Comparison of ENCODE assay signal across 8 mouse cellular contexts in genomic region chr12:75175931-75176565, GRCm38 (mm10). TPM values are rescaled to one million over a fixed set of nuclear protein-coding genes. Genes with fewer than 3 reads are reported as not detected.
DNase-seq lines count a peak whose midpoint lies in the region; ATAC-seq and TF ChIP-seq lines count a peak whose summit lies in the region.

No protein-coding gene starts in this region.

- peak; percentile 39; the same call in 1 of the 2 replicates for ATAC-seq in lung, embryonic 15.5 days (ENCODE audit: borderline replicate concordance, extremely low read depth, low FRiP score, low TSS enrichment)
- ATAC-seq in hindbrain, postnatal 0 days, result peak; percentile 43
- peak; percentile 51 for ATAC-seq in neural tube, embryonic 15.5 days (ENCODE audit: low FRiP score)

- no peaks in the 10 kb centered on the region; the same call in 1 of the 2 replicates for H3K27me3 ChIP-seq in cerebellum, adult 2 months (ENCODE audit: control insufficient read depth, insufficient read depth, low read length)
- peaks cover 67% of the 10 kb centered on the region for H3K27me3 ChIP-seq in lung, embryonic 15.5 days
- H3K27me3 ChIP-seq in hindbrain, postnatal 0 days (ENCODE audit: insufficient read depth, low read length), result no peaks in the 10 kb centered on the region
- H3K27me3 ChIP-seq in neural tube, embryonic 15.5 days (replicated peaks), result peaks cover 11% of the 10 kb centered on the region; the same call in 1 of the 2 replicates

- no peak overlapping the region for H3K27ac ChIP-seq in cerebellum, adult 2 months (ENCODE audit: insufficient read depth, low read length)
- H3K27ac ChIP-seq in lung, embryonic 15.5 days, result no peak overlapping the region
- peak overlapping the region; percentile 69; the same call in 1 of the 2 replicates for H3K27ac ChIP-seq in hindbrain, postnatal 0 days
- peak overlapping the region; percentile 87 for H3K27ac ChIP-seq in neural tube, embryonic 15.5 days (replicated peaks)

- H3K4me1 ChIP-seq in cerebellum, adult 2 months (ENCODE audit: control insufficient read depth, insufficient read depth, low read length), result no peaks in the 10 kb centered on the region
- peaks cover 12% of the 10 kb centered on the region for H3K4me1 ChIP-seq in lung, embryonic 15.5 days
- peaks cover 7% of the 10 kb centered on the region; the same call in 1 of the 2 replicates for H3K4me1 ChIP-seq in hindbrain, postnatal 0 days (ENCODE audit: insufficient read depth, low read length)
- peaks cover 33% of the 10 kb centered on the region for H3K4me1 ChIP-seq in neural tube, embryonic 15.5 days

- H3K9ac ChIP-seq in lung, embryonic 15.5 days, result no peak overlapping the region
- peak overlapping the region; percentile 56 for H3K9ac ChIP-seq in hindbrain, postnatal 0 days (replicated peaks; ENCODE audit: low read length)
- H3K9ac ChIP-seq in neural tube, embryonic 15.5 days (replicated peaks), result peak overlapping the region; percentile 77

- WGBS in cerebellum, adult 2 months, result 4% methylated on average over 19 of the region's 19 CpGs
- WGBS in lung, embryonic 15.5 days, result 4% methylated on average over 19 of the region's 19 CpGs
- WGBS in hindbrain, postnatal 0 days, result 4% methylated on average over 18 of the region's 19 CpGs
- WGBS in neural tube, embryonic 15.5 days, result 3% methylated on average over 17 of the region's 19 CpGs

- peak overlapping the region; percentile 55 for H3K4me2 ChIP-seq in lung, embryonic 15.5 days
- peak overlapping the region; percentile 98 for H3K4me2 ChIP-seq in hindbrain, postnatal 0 days (ENCODE audit: low read depth, low read length)
- H3K4me2 ChIP-seq in neural tube, embryonic 15.5 days, result peak overlapping the region; percentile 91

- peak in 1 of 2 experiments; percentile 4 for DNase-seq in cerebellum, adult 2 months
- DNase-seq in cerebellum, adult 11 months, result no peak
- no peak for DNase-seq in lung, postnatal 10 days
- no peak for DNase-seq in hindbrain, postnatal 0 days (ENCODE audit: low spot score)
- DNase-seq in spleen, postnatal 14 days (ENCODE audit: low spot score in 2 of 2), result no peak
- DNase-seq in adrenal gland, postnatal 36 days, result no peak

- peak overlapping the region; percentile 55 for H3K4me3 ChIP-seq in cerebellum, adult 2 months (replicated peaks; ENCODE audit: insufficient read depth, low read depth, low read length)
- peak overlapping the region; percentile 27 for H3K4me3 ChIP-seq in lung, embryonic 15.5 days
- H3K4me3 ChIP-seq in hindbrain, postnatal 0 days (ENCODE audit: low read length), result peak overlapping the region; percentile 66
- peak overlapping the region; percentile 76 for H3K4me3 ChIP-seq in neural tube, embryonic 15.5 days (replicated peaks)

- no peak for TF ChIP-seq CTCF in cerebellum, adult 2 months (IDR thresholded peaks at IDR 0.05; ENCODE audit: borderline replicate concordance, insufficient read depth, low read depth, low read length)
- no peak for TF ChIP-seq CTCF in hindbrain, postnatal 0 days (IDR thresholded peaks at IDR 0.05; ENCODE audit: low read depth)

- no peak for TF ChIP-seq POLR2A in cerebellum, adult 2 months (IDR thresholded peaks at IDR 0.05; ENCODE audit: borderline replicate concordance, insufficient read depth, low read length)

- no peaks in the 10 kb centered on the region for H3K9me3 ChIP-seq in lung, embryonic 15.5 days
- H3K9me3 ChIP-seq in hindbrain, postnatal 0 days (ENCODE audit: low read length), result no peaks in the 10 kb centered on the region
- no peaks in the 10 kb centered on the region for H3K9me3 ChIP-seq in neural tube, embryonic 15.5 days (replicated peaks)

- H3K36me3 ChIP-seq in lung, embryonic 15.5 days, result no peaks in the 10 kb centered on the region
- no peaks in the 10 kb centered on the region for H3K36me3 ChIP-seq in hindbrain, postnatal 0 days (ENCODE audit: insufficient read depth, low read length)
- no peaks in the 10 kb centered on the region for H3K36me3 ChIP-seq in neural tube, embryonic 15.5 days

RNA-seq across cellular contexts. Expression of gene Kcnh5, which starts 1.1 kb away (rescaled TPM):
- 1.4 and 2.0 TPM in 2 replicates for polyA plus RNA-seq in cerebellum, adult 2 months (2012; rRNA removed)
- 0.05 TPM in 2 replicates for polyA plus RNA-seq in lung, embryonic 15.5 days (2015; fragmentation: Nextera tagmentation; extraction: Ambion mirVana)
- total RNA-seq in hindbrain, postnatal 0 days (2014; rRNA removed), result 7.4 and 7.5 TPM in 2 replicates
- polyA plus RNA-seq in hindbrain, postnatal 0 days (2015; fragmentation: Nextera tagmentation; extraction: Ambion mirVana), result 2.7 and 3.1 TPM in 2 replicates
- 4.0 and 5.5 TPM in 2 replicates for polyA plus RNA-seq in neural tube, embryonic 15.5 days (2015; fragmentation: Nextera tagmentation; extraction: Ambion mirVana)
- under 1 TPM in 1 of 2 experiments, not detected in 1; 0.07 TPM for total RNA-seq in adrenal gland, postnatal 36 days (2021)

Comparison
In these comparisons a context has a peak if more than half of its experiments do, and no peak if none do; other contexts are left out.
1. H3K27ac ChIP-seq: peak in hindbrain, postnatal 0 days (single experiment) and neural tube, embryonic 15.5 days (single experiment); none in cerebellum, adult 2 months (single experiment) and lung, embryonic 15.5 days (single experiment).
2. Peak in every context shown above with its lines, with median percentiles within 50 percentile points of each other: H3K4me3 ChIP-seq, ATAC-seq and H3K4me2 ChIP-seq.